Mouse (Mus musculus) intestine, embryonic 16.5 days (tissue): ENCODE results near the gene Rtp4. TPM values are rescaled to one million over a fixed set of nuclear protein-coding genes. Genes with fewer than 3 reads are reported as not detected.

Source experiments
- ATAC-seq: fragments of 200-750 bp; cut with Nextera tagmentation; 2 replicates; pipeline ENCODE4 v1.8.0; 2017; ENCODE audit warnings: moderate TSS enrichment, moderate library complexity
- H3K27ac ChIP-seq: fragments of 300-500 bp; sonication (generic); 2 replicates; pipeline ENCODE4 v1.5.1; 2014; ENCODE audit warnings: mild to moderate bottlenecking, low read length
- H3K27me3 ChIP-seq: fragments of 300-500 bp; sonication (generic); replicated peaks from 2 replicates; pipeline ENCODE4 v1.6.1; 2014; ENCODE audit warnings: low read length, control low read depth, mixed read lengths; ENCODE audit not compliant: control insufficient read depth, insufficient read depth
- H3K36me3 ChIP-seq: fragments of 300-500 bp; sonication (generic); 2 replicates; pipeline ENCODE4 v1.6.1; 2014; ENCODE audit warnings: low read length, control low read depth; ENCODE audit not compliant: control insufficient read depth, insufficient read depth
- H3K4me1 ChIP-seq: fragments of 300-500 bp; sonication (generic); 2 replicates; pipeline ENCODE4 v1.6.1; 2014; ENCODE audit warnings: low read length, control low read depth, mixed read lengths; ENCODE audit not compliant: control insufficient read depth, insufficient read depth
- H3K4me2 ChIP-seq: fragments of 300-500 bp; sonication (generic); 2 replicates; pipeline ENCODE4 v1.6.1; 2014; ENCODE audit warnings: low read depth, low read length, control low read depth
- H3K4me3 ChIP-seq: fragments of 300-500 bp; sonication (generic); 2 replicates; pipeline ENCODE4 v1.5.1; 2014; ENCODE audit warnings: mild to moderate bottlenecking, low read length
- H3K9ac ChIP-seq: fragments of 300-500 bp; sonication (generic); 2 replicates; pipeline ENCODE4 v1.6.1; 2014; ENCODE audit warnings: low read depth, low read length
- H3K9me3 ChIP-seq: fragments of 300-500 bp; sonication (generic); 2 replicates; pipeline ENCODE4 v1.6.1; 2016; ENCODE audit warnings: low read length, control low read depth; ENCODE audit not compliant: control insufficient read depth
- WGBS: fragments of 180-500 bp; shearing (Covaris S2); extraction: QIAGEN DNeasy Blood & Tissue Kit; methylation state at CpG from one replicate; pipeline ENCODE4 v1.1.7; 2014; 5-methylcytosine and 5-hydroxymethylcytosine counted together
- polyA plus RNA-seq: library from polyadenylated mRNA; unstranded; fragments of >200 nt; fragmentation: Nextera tagmentation; extraction: Ambion mirVana; gene quantifications from 2 replicates; pipeline ENCODE4 v1.2.1, GENCODE M21; 2015

Rtp4 gene
- polyA plus RNA-seq = 6.1 and 7.0 TPM in 2 replicates

- Histone ChIP-seq H3K9me3 (no peaks in the 10 kb centered on the region), H3K27ac (peak within 1 kb of the TSS; percentile 49; the same call in 1 of the 2 replicates), H3K4me1 (peaks cover 7% of the 10 kb centered on the region), H3K27me3 (no peaks in the 10 kb centered on the region), H3K36me3 (no peaks in the 10 kb centered on the region), H3K4me3 (peak within 1 kb of the TSS; percentile 33), H3K4me2 (peak within 1 kb of the TSS; percentile 48), H3K9ac (peak within 1 kb of the TSS; percentile 53)
- 4% methylated on average over 12 of the region's 12 CpGs for WGBS
- ATAC-seq = peak; percentile 26; the same call in 1 of the 2 replicates
Measured at GRCm38 (mm10) chr16:23520235-23520871, at the start of gene Rtp4, which contains the start of gene Masp1. Gene Rtp4, plus strand, starts transcription at chr16:23520291. Gene Masp1, minus strand, starts transcription at chr16:23520815.

GRCm38 (mm10) chr16:23471551-23471950 lies 48.5 kb upstream of the Rtp4 start:
- Histone ChIP-seq H3K9me3 (no peaks in the 10 kb centered on the region), H3K4me2 (no peak overlapping the region), H3K4me1 (no peaks in the 10 kb centered on the region), H3K27ac (no peak overlapping the region), H3K36me3 (no peaks in the 10 kb centered on the region), H3K27me3 (no peaks in the 10 kb centered on the region), H3K4me3 (no peak overlapping the region), H3K9ac (no peak overlapping the region)
- no peak for ATAC-seq
- 88% methylated on average over 6 of the region's 6 CpGs for WGBS

- WGBS = 47% methylated on average over 3 of the region's 3 CpGs
- H3K27me3 ChIP-seq = no peaks in the 10 kb centered on the region
- H3K9me3 ChIP-seq = no peaks in the 10 kb centered on the region
- H3K9ac ChIP-seq = no peak overlapping the region
- H3K4me1 ChIP-seq = no peaks in the 10 kb centered on the region
- H3K27ac ChIP-seq = no peak overlapping the region
- no peak overlapping the region for H3K4me2 ChIP-seq
- H3K36me3 ChIP-seq = no peaks in the 10 kb centered on the region
- H3K4me3 ChIP-seq = no peak overlapping the region
- no peak for ATAC-seq
Measured at GRCm38 (mm10) chr16:23472046-23472445, 48.0 kb upstream of the Rtp4 start.

- H3K9me3 ChIP-seq = no peaks in the 10 kb centered on the region
- no peaks in the 10 kb centered on the region for H3K36me3 ChIP-seq
- H3K4me3 ChIP-seq = no peak overlapping the region
- H3K4me2 ChIP-seq = no peak overlapping the region
- WGBS = 87% methylated on average over 4 of the region's 4 CpGs
- no peak overlapping the region for H3K9ac ChIP-seq
- no peaks in the 10 kb centered on the region for H3K4me1 ChIP-seq
- H3K27me3 ChIP-seq = no peaks in the 10 kb centered on the region
- no peak overlapping the region for H3K27ac ChIP-seq
- no peak for ATAC-seq
Measured at GRCm38 (mm10) chr16:23475651-23476050, 44.4 kb upstream of the Rtp4 start.

DNA sequence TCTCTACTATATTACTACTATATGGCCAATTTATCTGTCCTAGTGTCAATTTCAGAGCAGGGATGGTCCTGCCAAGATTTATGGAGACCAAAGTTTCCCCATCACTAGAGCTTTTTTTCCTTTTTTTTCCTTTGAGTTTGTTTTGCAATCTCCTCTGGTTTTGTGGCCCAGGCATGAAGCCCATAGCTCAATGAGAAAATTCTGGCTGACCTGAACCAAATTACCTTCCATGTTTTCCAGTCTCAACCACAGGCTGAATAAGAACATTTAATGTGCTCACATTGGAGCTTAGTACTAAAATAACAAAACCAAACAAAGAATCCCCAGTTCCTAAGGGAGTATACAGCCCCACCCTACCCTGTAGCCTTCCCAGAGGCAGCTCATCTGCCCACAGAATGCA lies 43.5 kb upstream of the Rtp4 start:
- Histone ChIP-seq H3K9ac (no peak overlapping the region), H3K36me3 (no peaks in the 10 kb centered on the region), H3K4me2 (no peak overlapping the region), H3K27ac (no peak overlapping the region), H3K27me3 (no peaks in the 10 kb centered on the region), H3K4me3 (no peak overlapping the region), H3K9me3 (no peaks in the 10 kb centered on the region), H3K4me1 (no peaks in the 10 kb centered on the region)
- no peak for ATAC-seq

DNA sequence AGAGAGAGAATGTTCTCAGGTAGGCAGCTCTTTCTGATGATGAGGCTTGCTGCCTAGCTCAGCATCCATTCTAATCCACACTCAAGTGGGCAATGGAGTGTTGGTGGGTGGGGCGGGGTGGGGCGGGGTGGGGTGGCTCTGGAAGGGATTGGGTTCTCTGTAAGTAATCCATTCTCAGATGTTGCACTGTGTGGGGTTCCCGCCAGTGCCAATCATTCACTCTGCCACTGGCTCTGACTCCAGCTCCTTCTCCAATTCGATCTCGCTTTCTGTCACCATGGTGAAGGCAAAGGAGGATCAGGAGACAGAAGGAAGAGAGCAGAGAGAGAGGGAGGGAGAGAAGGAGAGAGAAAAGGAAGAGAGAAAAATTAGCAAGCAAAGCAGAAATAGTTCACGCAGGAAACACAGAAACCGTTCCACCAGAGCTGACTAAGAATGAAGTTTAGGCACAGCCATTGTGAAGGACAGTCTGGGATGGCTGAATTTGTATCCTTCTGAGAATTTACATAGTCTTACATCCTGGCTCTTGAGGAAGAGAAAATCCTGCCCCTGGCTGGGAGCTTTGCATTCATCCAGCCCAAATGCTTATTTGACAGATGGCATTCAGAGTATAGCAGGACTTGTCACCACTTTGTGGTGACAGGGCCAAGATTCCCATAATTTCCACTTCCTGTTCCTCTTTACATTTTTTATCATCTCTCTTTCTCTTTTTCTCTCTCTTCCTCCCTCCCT lies 40.1 kb upstream of the Rtp4 start:
- no peaks in the 10 kb centered on the region for H3K4me1 ChIP-seq
- H3K4me3 ChIP-seq = no peak overlapping the region
- H3K27ac ChIP-seq = no peak overlapping the region
- no peak overlapping the region for H3K9ac ChIP-seq
- H3K9me3 ChIP-seq = no peaks in the 10 kb centered on the region
- no peak for ATAC-seq
- no peaks in the 10 kb centered on the region for H3K27me3 ChIP-seq
- H3K36me3 ChIP-seq = no peaks in the 10 kb centered on the region
- no peak overlapping the region for H3K4me2 ChIP-seq
- WGBS = 70% methylated on average over 7 of the region's 7 CpGs

- no peak for ATAC-seq
- WGBS = 79% methylated on average over 3 of the region's 3 CpGs
Measured at GRCm38 (mm10) chr16:23482218-23482617, 37.9 kb upstream of the Rtp4 start.

GRCm38 (mm10) chr16:23482846-23483245 lies 37.2 kb upstream of the Rtp4 start:
- no peak for ATAC-seq
- no peak overlapping the region for H3K9ac ChIP-seq
- H3K36me3 ChIP-seq = no peaks in the 10 kb centered on the region
- H3K27me3 ChIP-seq = no peaks in the 10 kb centered on the region
- H3K4me1 ChIP-seq = no peaks in the 10 kb centered on the region
- H3K27ac ChIP-seq = no peak overlapping the region
- WGBS = 94% methylated on average over 12 of the region's 12 CpGs
- H3K4me2 ChIP-seq = no peak overlapping the region
- no peak overlapping the region for H3K4me3 ChIP-seq
- no peaks in the 10 kb centered on the region for H3K9me3 ChIP-seq

More at GRCm38 (mm10) chr16:23482218-23482617, 37.9 kb upstream of the Rtp4 start:
- Histone ChIP-seq H3K27me3 (no peaks in the 10 kb centered on the region), H3K9me3 (no peaks in the 10 kb centered on the region), H3K27ac (no peak overlapping the region), H3K4me2 (no peak overlapping the region), H3K4me3 (no peak overlapping the region), H3K9ac (no peak overlapping the region), H3K36me3 (no peaks in the 10 kb centered on the region), H3K4me1 (no peaks in the 10 kb centered on the region)

DNA sequence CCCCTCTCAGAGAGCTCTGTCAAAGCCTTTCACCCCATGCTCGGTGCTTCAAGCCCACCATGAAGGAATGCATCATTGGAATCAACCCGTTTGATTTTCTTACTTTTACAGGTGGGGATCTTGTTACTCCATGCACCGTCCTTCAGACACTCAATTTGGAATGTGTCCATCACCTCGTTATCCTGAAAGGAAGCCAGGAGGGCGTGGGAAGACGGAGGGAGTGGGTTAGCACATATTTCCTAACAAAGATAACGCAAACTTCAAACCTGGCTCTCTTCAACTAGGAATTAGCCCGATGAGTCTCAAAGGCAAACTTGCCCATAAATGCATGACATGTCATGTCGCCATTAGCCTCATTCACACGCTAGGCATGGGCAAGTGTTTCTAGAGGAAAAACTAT lies 36.8 kb upstream of the Rtp4 start:
- no peaks in the 10 kb centered on the region for H3K27me3 ChIP-seq
- ATAC-seq = no peak
- H3K4me1 ChIP-seq = no peaks in the 10 kb centered on the region
- no peaks in the 10 kb centered on the region for H3K9me3 ChIP-seq
- H3K36me3 ChIP-seq = no peaks in the 10 kb centered on the region
- H3K4me3 ChIP-seq = no peak overlapping the region
- H3K27ac ChIP-seq = no peak overlapping the region
- H3K9ac ChIP-seq = no peak overlapping the region
- 90% methylated on average over 10 of the region's 10 CpGs for WGBS
- no peak overlapping the region for H3K4me2 ChIP-seq
